Mouse (Mus musculus): ENCODE data around the gene Mfng. TPM values are rescaled to one million over a fixed set of nuclear protein-coding genes. Genes with fewer than 3 reads are reported as not detected.

The Mfng gene
- total RNA-seq, 2 experiments from 2014 or later, result 4.9 to 6.0 TPM

DNA sequence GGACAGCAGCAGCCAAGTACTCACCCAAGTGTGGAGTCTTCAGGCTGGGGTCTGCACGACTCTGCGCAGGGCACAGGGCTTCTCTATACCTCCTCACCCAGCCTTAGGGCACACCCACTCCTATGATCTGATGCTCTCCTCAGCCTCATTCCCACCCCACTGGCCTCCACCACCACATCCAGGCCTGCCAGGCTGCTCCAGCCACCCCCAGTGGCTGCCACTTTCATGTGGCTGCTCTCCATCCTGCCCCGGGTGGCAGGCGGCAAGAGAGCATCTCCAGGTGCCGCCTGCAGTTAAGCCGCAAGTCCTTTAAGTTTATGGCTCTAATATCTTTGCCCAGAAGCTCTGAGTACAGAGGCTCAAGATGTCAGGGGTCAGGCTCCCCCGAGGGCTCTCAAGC is 46.6 kb downstream of the Mfng start:
- DNase-seq (ENCODE audit: low spot score in 2 of 2), result no peak
- intact Hi-C loops (cut with DNase I), result no loop called here

GRCm38 (mm10) chr15:78720532-78720931 is 52.7 kb downstream of the Mfng start:
- DNase-seq (ENCODE audit: low spot score in 2 of 2), result no peak

DNA sequence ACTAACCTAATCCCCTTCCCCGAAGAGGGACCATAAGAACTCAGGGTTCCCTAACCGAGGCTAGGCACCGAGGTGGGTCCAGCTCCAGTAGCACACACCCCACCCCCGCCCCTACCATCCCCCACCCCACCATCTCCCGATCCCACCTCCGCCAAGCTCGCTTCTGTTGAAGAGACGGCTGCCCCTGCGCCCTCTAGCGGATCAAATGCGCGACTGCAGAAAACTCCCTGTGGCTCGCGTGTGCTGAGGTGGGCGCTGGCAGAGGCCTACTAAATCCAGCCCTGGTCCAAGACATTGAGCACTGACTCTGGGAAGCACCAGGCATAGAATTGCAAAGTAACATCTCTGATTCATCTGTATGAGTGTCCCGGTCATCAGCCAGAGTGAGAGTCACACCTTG is 53.2 kb downstream of the Mfng start:
- intact Hi-C loops (cut with DNase I), result loop anchor here (1.0 kb wide), 1 partner anchor 97 kb away; no protein-coding TSS in a partner anchor
- DNase-seq (ENCODE audit: low spot score in 2 of 2), result peak; percentile 64 to 74

More at GRCm38 (mm10) chr15:78720532-78720931, 52.7 kb downstream of the Mfng start:
- intact Hi-C loops (cut with DNase I), result loop anchor here (1.0 kb wide), 1 partner anchor 97 kb away; no protein-coding TSS in a partner anchor

DNA sequence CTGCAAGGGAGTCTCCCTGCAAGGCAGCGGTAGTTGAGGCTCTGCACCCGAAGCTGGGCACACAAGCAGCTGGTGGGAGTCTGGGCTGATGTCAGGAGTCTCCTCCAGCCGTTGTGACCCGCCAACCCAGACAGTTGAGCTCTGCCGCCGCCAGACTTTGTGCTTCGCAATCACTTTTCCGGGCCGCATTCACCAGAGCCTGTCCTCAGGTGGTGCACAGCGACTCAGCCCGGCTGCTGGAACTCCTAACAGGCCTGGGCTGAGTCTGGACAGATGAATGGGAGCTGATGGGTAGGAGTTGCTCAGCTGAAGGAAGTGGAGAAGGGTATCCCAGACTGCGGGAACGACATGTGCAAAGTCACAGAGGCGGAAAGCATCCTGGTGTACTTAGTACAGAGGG is 53.9 kb downstream of the Mfng start:
- peak; percentile 40 to 44 for DNase-seq (ENCODE audit: low spot score in 2 of 2)
- intact Hi-C loops (cut with DNase I), result no loop called here

DNA sequence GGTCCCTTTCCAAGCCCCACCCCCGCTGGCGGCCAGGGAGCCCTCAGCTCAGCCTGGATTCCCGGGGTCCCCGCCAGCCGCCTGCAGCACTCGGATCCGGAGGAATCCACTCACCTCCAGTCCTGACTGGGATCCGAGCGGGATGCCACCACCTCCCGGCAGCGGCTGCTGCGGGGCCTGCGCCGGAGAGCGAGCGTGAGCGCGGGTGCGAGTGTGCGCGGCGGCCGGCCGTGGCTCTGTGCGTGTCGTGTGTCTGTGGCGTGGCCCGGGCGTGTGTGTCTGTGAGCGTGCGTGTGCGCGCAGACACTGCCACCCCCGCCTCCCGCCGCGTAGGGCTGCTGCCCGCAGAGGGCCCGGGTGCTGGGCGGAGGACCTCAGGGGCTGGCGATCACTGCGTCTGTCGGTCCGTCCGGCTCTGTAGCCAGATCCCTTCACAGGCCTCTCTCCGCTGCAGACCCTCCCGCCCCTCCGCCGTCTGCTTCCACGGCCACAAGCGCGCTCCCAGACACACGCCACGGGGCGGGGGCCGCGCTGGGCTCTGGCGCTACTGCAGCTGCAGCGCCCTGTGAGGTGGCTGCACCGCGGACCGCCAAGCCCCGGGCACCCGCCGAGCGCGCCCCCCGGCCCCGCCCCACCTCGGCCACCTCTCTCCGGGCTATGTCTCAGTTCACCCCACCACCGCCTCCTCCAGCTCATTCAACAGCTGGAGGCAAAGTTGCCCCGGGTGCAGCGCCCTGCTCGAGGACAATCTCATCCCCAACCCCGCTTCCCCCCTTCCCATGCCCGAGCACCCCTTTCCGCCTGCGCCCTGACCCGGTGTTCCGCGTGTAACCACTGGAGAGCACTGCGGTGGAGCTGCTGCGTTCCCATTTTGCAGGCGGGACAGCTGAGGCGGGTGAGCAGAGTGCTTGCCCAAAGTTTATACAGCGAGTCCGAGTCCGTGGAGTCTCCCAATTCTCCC is 54.7 kb downstream of the Mfng start, which contains the start of gene Elfn2:
Elfn2 (minus strand) TSS at position 482 of the 961 bp plus-strand sequence.
- intact Hi-C loops (cut with DNase I), result no loop called here
- DNase-seq (ENCODE audit: low spot score in 2 of 2), result peak; percentile 82 to 85

DNA sequence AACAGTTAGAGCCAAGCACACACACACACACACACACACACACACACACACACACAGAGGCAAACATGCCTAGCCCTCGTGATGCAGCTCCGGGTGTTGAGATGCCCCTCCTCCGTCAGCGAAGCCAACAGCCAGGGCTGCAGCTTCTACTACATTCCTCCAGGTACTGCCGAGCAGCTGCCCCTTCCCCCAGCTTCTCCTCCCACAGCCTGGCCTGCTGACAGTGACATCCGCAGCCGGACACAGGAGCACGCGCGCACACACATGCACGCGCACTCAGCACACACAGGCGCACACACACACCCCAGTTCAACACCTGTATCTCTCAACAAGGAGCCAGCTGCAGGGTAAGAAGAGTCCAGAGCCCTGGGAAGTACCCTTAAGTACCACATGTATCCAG is 56.3 kb downstream of the Mfng start:
- peak; percentile 62 to 63 for DNase-seq (ENCODE audit: low spot score in 2 of 2)
- intact Hi-C loops (cut with DNase I), result no loop called here

GRCm38 (mm10) chr15:78715856-78716255 is 57.4 kb downstream of the Mfng start:
- DNase-seq (ENCODE audit: low spot score in 2 of 2), result no peak
- intact Hi-C loops (cut with DNase I), result no loop called here

- intact Hi-C loops (cut with DNase I), result loop anchor here (2.0 kb wide), 1 partner anchor 29 kb away; no protein-coding TSS in a partner anchor
- peak; percentile 50 to 63 for DNase-seq (ENCODE audit: low spot score in 2 of 2)
Observed at GRCm38 (mm10) chr15:78713751-78714150, 59.5 kb downstream of the Mfng start.

DNA sequence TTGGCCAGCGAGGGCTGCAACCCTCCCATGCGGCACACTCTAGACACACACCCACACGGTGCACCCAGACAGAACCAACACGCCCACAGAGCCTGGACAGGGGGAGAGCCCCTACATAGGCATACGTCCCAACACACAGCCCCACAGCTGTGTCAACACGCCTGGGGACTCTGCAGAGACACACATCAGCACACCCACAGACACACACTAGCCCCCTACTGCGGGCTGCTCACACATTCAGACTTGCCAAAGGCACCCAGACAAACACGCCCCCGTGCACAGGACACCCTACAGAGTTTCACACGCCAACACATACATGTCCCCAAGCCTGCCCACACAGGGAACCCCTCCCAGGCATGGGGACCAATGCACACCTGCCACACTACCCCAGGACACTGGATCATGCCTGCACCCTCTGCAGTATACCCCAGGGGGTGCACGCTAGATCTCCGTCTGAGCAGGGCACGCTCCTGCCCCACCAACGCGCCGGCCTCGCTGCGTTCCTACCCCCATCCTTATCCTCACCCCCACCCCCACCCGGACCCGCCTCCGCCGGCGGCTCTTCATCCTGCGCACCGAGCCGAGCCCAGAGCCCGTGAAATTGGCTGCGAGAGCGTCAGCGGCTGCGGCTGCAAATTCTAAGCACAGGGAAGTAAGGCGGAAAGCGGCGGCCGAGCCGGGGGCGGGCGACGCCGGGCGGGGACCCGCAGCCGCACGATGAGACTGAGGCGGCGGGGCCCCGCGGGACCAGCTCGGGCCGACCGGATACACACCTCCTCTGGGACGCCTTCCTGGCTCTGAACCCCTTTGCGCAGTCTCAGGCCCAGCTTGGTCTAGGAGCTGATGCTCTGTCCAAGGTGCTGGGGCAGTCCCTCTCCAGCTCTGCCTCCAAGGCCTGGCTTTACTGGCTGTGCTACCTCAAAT is 60.7 kb downstream of the Mfng start:
- intact Hi-C loops (cut with DNase I), result loop anchor here (2.0 kb wide), 1 partner anchor 28 kb away; no protein-coding TSS in a partner anchor

DNA sequence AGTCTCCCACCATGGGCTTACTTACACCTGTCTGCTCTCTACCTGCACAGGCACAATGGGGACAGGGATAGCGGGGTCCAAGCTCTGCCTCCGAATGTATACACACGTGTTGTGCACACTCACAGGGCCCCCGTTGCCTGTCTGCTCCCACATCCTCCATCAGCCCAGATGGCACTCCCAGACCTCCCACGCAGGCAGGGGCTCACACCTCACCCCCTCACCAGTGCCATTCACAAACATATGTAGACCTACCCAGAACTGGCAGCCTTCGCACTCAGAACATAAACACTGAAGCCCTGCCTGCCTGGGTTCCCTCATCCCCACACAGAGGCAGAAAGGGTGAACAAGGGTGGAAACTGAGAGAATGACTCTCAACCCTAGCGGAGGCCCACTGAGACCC is 61.3 kb downstream of the Mfng start:
- DNase-seq (ENCODE audit: low spot score in 2 of 2), result peak; percentile 86 to 87
- intact Hi-C loops (cut with DNase I), result loop anchor here (2.0 kb wide), 2 partner anchors 27 to 35 kb away; no protein-coding TSS in a partner anchor

More for the DNA sequence above, 60.7 kb downstream of the Mfng start:
- DNase-seq (ENCODE audit: low spot score in 2 of 2), result peak; percentile 81 to 82

DNA sequence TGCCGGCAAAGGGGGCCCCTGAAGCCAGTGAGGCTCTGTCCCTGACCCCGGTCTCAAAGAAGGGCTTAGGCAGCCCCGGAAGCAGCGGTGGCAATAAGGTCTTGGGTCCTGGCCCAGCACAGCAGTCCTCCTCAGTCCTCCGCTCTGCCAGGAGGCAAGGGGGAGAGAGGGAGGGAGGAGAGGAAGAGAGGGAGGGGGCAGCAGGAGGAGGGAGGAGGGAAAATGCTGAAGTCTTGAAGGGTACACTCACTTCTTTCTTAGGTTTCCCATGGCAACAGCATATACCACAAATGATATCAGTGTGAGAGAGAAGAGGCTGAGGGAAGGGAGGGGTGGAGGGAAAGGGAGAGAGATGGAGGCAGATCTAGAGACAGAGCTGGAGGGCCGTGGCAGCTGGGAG is 62.6 kb downstream of the Mfng start:
- intact Hi-C loops (cut with DNase I), result loop anchor here (2.0 kb wide), 1 partner anchor 34 kb away; no protein-coding TSS in a partner anchor
- peak; percentile 53 to 56 for DNase-seq (ENCODE audit: low spot score in 2 of 2)

DNA sequence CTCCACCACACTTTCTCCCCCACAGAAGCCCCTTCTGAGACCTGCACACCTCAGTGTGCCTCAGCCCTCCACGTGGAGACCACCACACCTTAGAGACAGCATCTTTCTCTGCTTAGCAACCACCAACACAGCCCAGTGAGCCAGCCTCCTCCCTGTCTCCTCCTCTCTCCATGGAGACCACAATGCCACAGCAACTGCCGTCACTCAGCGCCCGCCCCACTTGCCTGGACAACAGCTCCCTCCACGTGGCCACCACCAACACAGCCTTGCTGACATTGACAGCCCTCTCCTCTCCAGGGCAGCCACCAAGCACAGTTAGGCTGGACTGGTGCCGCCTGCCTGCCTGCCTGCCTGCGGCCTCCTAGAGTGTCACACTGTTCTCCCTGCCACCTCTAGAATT is 63.5 kb downstream of the Mfng start:
- peak; percentile 75 to 76 for DNase-seq (ENCODE audit: low spot score in 2 of 2)
- intact Hi-C loops (cut with DNase I), result loop anchor here (2.0 kb wide), 1 partner anchor 33 kb away; no protein-coding TSS in a partner anchor

DNA sequence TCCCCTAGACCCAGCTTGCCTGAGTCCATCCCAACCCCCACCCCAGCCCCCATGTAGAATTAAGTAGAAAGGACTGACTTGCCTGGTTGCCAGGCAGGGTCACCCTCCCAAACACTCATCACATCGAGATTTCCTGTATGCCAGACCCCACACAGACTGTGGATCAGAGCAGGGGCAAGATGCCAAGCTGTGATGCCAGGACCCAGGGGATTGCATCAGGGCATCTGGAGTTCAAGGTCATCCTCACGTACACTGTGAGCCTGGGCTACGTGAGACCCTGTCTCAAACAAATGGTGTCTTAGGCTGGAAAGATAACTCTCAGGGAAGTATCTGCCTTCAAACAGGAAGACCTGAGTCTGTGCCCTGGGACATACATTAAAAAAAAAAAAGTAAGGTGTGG is 66.6 kb downstream of the Mfng start:
- no peak for DNase-seq (ENCODE audit: low spot score in 2 of 2)
- intact Hi-C loops (cut with DNase I), result no loop called here

Other genes with a start within 250 kb of the Mfng start
- gene C1qtnf6, start 242.1 kb downstream of the Mfng start, total RNA-seq (2021), result 1 to 10 TPM; 2.0 to 2.5 TPM
- 10 to 100 TPM; 21.3 to 22.4 TPM for gene Sstr3, start 228.8 kb downstream of the Mfng start, total RNA-seq (2021)
- gene Rac2, start 200.7 kb downstream of the Mfng start, total RNA-seq (2021), result 1 to 10 TPM; 2.7 to 4.3 TPM
- 10 to 100 TPM in 1 of 2 experiments, 1 to 10 TPM in 1; 8.7 to 11.9 TPM for gene Cyth4, start 176.4 kb downstream of the Mfng start, total RNA-seq (2021)
- 100 to 1,000 TPM; 130 to 159 TPM for gene Elfn2, start 54.7 kb downstream of the Mfng start, total RNA-seq (2021)
- gene Card10, start 29.6 kb upstream of the Mfng start, total RNA-seq (2021), result 1 to 10 TPM; 3.6 to 4.3 TPM
- gene Cdc42ep1, start 69.1 kb upstream of the Mfng start, total RNA-seq (2021), result 10 to 100 TPM; 14.4 to 16.5 TPM
- gene Lgals2, start 82.1 kb upstream of the Mfng start, total RNA-seq (2021), result not detected
- gene Gga1, start 103.7 kb upstream of the Mfng start, total RNA-seq (2021), result 10 to 100 TPM; 57.6 to 65.0 TPM
- gene Gm49510, start 126.2 kb upstream of the Mfng start, total RNA-seq (2021), result under 1 TPM in 1 of 2 experiments, not detected in 1; 0.97 TPM
- gene Sh3bp1, start 126.3 kb upstream of the Mfng start, total RNA-seq (2021), result 10 to 100 TPM; 23.7 to 31.5 TPM
- 100 to 1,000 TPM; 159 to 192 TPM for gene Pdxp, start 140.4 kb upstream of the Mfng start, total RNA-seq (2021)
- 10 to 100 TPM; 19.3 to 25.0 TPM for gene Lgals1, start 153.2 kb upstream of the Mfng start, total RNA-seq (2021)
- gene Nol12, start 161.5 kb upstream of the Mfng start, total RNA-seq (2021), result 10 to 100 TPM; 39.5 to 42.1 TPM
- gene Triobp, start 174.2 kb upstream of the Mfng start, total RNA-seq (2021), result 10 to 100 TPM; 14.3 to 19.5 TPM